Mouse (Mus musculus) CH12F3 (cell line): ENCODE data around the gene Lrrc4c.

Experiments
- in situ Hi-C: fragments of 300-500 bp; cut with MboI; formaldehyde crosslinking; loops from 2 replicates; pipeline ENCODE4 v1.14.3; 2020; ENCODE audit warnings: low sequenced_read_pairs

The Lrrc4c gene

DNA sequence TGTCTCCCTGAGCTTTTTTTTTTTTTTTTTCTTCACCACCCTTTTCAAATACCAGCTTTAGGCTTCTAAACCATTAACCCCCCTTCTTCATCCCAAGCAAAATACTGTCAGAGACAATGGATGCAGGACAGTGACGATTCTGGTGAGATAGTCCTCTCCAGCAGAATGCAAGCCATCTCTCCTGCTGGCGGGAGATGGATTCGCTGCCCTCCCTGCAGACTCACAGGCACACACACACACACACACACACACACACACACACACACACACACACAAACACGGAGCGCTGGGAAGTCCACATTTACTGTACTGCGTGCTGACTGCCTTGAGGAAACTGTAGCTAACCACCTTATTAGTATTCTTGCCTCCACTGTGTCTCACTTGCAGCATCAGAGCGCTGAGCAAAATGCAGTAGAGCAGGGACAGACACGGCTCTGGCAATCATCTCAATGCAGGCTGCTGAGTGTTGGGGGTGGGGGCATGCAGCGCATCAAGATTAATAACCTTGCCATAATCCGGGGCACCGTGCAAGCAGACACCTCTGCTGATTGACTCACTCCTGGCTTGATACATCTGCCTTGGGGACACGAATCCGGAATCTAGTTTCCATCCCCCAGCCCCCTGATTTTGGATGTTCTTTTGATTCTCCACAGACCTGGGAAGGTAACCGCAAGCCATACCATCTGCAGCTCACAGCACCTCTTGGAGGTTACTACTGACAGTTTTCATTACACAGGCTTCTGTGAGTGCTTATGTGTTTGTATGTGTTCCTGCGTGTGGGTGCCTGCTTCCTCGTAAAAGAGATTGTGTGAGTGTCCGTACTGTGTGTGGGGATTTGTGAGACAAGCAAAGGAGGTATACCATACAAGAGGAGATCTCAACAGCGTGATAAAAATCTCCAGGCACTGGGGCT lies at the start of gene Lrrc4c:
Gene Lrrc4c, plus strand, starts transcription at position 783 of the 913 bp plus-strand sequence.
- in situ Hi-C loops, result no loop called here

DNA sequence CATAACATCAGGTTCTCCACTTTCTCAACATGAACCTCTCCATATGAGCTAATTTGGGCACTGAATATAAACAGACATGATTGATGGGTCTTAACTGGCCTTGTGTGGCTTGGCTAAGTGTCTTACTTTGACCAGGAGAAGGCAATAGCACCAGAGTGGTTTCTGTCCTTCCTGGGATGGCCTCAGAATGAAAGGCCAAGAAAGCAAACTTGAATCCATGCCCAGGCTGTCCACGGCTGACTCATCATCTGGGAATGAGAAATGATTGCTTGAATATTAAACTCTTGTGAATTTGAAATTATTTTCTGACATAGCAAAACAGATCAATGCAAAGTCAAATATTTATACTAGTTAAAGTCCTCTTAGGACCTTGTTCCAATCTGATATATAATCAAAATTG lies 42.9 kb upstream of the Lrrc4c start:
- in situ Hi-C loops, result no loop called here

DNA sequence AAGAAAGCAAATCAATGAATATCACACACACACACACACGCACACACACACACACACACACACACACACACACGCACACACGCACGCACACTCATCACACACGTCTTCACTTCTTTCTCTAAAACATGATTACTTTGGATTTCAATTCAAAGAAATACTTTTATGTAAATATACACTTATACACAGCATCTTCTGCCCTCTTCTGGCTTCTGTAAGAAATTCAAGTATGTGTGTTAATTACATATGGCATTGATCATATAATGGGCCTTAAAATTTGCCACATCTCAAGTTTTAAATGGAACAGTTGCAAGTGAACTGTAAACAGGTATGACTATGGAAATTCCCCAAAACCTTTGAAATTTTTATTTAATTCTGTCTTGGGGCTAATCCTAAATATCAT lies 35.0 kb upstream of the Lrrc4c start:
- in situ Hi-C loops, result no loop called here

DNA sequence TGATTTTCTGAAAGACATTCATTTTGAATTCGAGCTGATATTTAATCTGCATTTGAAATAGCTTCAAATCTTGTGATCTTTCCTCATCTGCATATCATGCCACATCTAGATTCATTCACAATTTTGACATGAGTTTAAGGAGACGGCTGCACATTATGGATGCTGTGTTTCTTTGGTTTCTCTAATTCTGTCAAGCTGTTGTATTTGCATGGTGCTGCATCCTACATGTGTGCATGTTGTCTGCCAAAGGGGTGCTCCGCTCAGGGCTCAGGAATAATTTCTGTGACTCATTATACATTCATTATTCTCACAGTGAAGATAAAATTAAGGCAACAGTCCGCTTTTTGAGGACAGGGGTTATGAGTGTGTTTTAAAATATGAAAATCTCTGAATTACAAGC lies 30.5 kb upstream of the Lrrc4c start:
- in situ Hi-C loops, result no loop called here

DNA sequence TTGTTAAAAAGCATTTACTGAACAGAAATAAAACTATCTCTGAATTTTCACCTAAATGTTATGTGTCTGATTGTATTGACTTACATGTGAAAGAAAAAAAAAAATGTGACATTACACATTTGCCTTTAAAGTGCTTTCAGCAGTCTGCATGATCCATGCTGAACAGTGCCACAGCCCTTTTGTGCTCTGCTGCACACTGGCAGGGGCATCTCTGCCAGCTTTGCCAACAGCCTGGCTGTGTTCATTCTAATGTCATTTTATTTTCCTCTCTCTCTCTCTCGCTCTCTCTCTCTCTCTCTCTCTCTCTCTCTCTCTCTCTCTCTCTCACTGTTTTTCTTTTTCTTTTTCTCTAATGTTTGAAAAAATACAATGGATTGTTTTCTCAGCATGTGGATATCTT lies 27.4 kb upstream of the Lrrc4c start:
- in situ Hi-C loops, result no loop called here

DNA sequence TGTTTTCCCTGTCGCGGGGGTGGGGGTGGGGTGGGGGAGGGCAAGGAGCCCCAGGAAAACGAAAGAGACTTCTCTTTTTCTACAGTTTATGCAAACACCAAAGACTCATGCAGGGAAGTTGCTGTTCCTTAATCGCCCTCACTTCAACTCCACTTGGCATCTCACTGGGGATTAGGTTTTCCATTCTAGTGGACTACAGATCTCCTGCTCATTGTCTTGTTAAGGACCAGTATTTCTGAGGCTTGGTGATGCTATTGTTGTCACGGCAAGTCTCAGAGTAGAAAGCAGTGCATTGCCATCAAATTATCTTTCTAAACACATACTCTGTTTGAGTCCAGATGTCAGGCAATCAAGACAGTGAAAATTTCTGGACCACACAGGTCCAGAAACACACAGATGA lies 2.9 kb upstream of the Lrrc4c start:
- in situ Hi-C loops, result no loop called here

DNA sequence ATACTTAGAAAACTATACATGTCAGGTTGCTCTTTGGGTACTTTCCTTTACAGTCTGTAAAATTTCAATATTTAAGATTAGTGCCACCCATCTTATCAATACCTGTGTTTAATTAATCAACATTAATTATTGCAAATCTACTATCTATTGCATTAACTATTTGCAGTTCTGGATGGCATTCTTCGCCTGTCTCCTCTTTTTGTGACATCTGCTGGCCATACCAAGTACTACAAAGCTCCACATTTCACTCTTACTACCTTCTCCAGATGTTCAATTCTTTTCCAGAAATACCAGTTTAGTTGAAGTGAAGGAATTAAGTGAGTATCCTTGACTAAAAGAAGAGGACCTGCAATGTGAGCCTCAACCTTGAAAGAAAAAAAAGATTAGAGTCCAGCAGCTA lies 1.4 kb upstream of the Lrrc4c start:
- in situ Hi-C loops, result no loop called here

DNA sequence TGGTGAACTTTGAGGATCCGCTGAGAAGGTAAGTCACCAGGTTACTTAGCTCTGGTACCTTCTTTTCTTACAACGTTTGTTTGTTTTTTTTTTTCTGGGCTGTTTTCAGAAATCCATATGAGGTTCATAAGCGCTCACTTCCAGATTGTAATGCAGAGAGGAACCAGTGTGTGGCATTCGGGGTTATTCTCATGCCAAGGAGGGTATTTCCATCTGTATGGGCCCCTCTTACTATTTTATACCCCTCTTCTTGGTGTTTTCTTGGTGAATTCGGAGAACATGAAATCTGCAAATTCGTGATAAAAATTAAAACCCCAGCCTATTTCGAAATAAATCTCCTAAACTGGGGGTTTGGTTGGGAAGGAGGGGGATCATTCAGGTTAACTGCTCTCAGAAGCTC lies 587 bp downstream of the Lrrc4c start:
- in situ Hi-C loops, result no loop called here

DNA sequence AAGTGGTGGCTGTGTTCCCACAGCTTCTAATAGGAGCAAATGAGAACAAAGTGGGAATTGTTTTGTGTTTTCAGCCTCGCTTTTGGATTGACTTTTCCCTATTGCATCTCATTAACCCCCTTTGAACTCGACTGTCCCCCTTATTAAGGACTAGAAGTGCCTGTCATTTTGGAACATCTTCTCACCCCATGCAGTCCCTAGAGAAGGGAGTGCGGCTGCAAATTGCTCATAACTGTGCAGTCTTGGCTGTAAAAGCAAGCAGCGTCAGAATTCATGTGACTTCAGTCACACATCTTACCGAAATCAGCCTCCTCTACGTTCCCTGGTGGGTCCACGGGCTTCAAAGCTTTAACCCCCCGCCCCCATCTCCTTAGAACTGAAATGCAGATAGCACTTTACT lies 1.2 kb downstream of the Lrrc4c start:
- in situ Hi-C loops, result no loop called here

DNA sequence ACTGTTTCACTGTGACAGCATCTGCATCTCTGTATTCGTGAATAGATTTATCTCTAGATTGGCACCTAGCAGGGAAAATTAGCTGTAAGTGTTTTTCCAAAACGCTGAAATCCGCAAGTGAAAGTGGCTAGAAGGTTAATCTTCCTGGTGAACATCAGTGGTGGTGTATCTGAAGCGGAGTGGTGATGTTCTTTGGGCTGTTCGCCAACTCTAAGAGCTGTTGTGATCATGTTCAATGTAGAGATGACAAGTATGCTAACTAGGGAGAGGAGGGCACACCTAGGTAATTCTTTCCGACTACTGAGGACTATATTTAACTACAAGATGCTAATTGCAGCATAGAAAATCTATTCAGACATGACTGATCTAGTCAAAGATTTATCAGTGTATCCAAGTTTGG lies 1.7 kb downstream of the Lrrc4c start:
- in situ Hi-C loops, result no loop called here

DNA sequence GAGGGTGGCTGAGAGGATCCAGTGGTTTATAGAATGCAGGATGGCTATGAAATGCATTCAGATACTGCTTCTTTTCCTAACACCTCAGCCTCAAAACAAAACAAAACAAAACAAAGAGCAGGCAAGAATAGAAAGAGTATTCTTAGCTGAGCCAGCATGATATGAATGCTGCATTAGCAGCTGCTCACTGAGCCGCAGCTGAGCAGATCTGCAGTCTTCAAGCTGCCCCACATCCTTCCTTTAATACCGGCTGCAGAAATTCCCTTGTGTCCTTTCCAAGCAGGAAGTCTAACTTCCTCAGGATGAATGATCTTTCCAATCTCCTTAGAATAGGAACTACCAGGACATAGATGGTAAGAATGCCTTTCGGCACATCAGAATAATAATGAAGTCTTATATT lies 16.7 kb downstream of the Lrrc4c start:
- in situ Hi-C loops, result no loop called here

DNA sequence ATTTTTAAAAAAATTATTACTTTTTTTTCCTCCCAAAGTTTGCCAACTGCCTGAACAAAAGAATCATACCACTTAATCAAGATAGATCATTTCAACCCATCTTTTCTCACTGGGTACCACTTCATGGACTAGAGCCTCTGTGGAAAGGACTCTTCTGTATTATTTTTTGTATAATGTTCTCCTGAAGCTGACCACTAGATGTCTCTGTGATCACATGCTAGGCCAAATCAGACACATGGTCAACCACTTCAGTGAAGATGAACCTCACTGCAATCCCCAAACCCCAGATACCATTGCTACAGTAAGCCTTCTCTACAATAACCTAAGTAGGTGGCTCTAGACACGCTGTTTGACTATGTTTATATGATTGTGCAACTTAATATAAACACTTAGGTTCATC lies 19.4 kb downstream of the Lrrc4c start:
- in situ Hi-C loops, result no loop called here

DNA sequence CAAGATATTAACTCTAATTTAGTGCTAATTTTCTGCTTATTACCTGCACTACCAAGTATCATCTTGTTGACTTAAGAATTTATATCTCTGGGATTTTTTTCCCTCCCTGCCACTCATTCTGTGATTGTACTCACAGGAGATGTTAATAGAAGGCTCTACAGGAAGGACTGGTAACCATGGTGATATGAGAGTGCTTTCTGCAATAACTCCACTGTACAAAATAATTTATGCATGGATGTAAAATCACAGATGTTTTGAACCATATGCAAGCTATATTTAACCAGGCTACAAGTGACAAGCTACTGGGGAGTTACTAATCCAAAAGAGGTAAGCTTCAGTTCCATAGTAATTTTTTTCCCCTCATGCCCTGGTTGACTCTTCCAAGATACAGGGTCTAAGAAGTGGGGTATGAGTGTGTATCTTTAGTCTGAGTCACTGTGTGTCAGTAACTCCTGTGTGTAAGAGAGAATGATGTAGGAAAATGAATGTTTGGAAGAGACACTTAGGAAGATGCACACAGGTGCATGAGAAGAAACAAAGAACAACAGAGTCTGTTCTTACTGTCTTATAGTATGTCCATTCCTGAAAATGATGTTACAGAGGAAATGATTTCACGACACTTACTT lies 83.3 kb downstream of the Lrrc4c start:
- in situ Hi-C loops, result no loop called here

DNA sequence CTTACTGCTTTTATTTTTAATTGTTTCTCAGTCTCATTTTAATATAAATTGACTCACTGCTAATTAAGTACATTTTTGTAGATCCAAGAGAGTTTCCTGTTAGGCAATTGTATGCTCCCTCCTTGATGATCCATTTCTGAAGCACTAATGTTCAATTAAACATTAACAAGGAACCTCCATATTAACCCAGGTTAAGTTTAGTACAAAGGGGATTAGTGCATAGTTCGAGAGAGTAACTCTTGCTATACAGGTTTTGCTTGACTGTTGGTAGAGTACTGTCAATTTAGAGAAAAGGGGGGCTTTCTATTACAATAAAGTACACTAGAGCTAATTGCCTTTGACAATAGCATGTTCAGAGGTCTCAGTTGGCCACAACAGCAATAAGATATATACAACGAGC lies 84.5 kb downstream of the Lrrc4c start:
- in situ Hi-C loops, result no loop called here

DNA sequence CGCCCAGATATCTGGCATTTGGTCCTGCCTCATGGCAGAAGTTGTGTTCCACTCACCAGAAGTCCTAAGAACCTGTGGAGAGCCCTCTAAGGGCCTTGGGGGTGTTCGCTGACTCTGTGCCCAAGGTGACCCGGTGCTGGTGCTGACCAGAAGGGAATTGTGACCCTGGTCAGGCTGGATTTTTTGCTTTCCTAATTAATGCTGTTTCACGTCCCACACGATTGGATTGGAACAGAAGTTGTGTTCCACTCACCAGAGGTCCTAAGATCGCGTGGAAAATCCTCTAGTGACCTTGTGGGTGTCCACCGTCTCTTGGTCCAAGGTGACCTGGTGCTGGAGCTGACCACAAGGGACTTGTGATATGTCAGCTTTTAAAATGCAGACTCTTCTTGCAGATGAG lies 88.9 kb downstream of the Lrrc4c start:
- in situ Hi-C loops, result no loop called here

DNA sequence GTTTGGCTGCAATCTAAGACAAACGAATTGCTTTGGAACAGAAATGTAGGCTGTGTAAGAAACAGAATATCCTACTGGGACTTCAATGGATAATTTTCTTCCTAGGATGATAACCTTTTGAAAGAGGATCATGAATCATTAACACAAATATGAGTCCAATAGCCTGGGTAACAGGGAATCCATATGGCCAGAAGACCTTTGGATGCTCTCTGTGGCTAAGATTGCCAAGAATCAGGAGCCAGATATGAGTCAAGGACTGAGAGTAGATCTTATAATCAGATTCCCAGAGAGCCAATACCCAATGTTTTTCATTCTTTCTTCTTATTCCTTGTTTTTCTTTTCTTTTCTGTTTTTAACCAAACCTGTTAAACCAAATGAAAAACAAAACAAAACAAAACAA lies 93.2 kb downstream of the Lrrc4c start:
- in situ Hi-C loops, result no loop called here

DNA sequence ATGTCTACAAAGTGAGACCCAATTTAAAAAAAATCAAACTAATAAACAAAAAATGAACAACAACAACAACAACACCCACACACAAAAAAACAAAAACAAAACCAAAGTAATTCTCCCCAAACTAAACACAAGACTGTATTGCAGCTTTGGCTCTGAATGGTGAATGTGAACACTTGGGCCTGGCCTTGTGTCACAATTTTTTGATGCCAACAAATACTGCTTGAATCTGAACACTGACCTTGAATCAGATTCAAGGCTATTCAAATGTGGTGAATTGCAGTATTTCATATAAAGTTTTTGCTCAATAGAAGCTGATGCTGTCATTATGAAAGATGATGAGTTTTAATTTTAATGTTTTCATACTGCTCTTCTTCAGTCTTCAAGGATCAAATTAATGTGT lies 143.6 kb downstream of the Lrrc4c start:
- in situ Hi-C loops, result no loop called here

DNA sequence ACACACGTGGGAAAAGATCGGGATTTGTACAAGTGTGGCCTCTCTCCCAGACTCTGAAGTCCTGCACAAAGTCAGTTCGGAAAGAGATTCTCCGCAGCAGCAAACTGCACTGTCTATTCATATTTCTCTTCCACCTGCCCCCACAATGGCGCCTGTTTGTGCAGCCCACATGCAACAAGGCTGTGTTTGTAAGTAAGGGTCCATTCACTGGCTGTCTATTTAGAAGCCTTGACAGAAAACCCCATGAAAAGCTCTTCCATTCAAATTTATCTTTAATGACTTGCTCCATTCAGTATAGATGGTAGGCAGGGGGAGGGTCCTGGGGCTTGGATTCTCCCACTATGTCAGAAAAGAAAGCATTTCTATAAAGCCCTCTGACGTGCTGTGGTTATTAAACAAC lies 157.7 kb downstream of the Lrrc4c start:
- in situ Hi-C loops, result no loop called here

DNA sequence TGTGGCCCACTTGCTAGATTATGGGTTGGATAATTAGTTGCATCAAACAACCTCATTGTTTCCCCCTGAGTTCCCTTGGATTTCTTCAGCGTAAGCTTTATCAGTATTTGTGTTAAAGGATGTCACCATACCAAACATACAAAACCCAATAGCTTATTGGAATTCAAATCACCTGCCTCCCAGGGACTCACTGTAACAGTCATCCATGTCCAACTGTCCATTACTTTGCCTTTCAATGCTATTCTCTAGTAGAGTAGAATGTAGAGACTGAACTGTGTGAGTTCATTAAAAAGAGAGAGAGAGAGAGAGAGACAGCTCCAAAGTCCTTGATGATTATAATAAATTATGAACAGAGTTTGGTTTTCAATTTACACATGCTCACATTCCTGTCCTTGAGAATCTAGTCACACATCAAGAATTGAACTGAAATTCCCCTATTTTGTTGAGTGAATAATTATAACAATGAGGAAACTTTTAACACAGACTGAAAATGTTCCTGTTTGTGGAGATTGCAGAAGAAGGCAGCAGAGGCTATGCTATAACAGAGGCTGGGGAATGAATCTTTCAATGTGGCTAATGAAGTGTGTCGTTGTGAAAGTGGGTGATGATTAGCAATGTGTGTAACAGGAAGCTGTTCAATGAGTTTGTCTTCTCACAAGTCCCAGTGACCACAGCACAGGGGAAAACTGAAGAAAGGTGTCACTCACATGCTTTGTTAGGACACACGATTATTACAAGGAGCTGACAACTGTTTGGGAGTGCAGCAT lies 181.3 kb downstream of the Lrrc4c start:
- in situ Hi-C loops, result no loop called here

DNA sequence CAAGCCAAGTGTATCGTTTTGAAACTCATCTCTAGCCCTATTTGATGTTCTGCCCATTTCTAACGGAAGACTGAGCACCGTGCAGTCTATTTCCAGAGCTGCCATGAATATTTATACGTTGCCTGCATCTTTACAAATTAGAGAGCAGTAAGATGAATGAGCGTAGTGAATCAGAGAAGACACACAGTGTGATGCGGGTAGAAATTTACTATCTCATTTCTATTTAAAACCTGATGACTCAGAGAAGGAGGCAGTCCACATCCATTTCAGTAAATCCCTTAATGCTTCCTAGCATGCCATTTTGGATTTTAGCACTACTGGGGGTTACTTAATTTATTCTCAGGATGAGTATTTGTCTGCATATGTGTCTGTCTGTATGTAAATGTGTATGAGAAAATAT lies 186.2 kb downstream of the Lrrc4c start:
- in situ Hi-C loops, result no loop called here

DNA sequence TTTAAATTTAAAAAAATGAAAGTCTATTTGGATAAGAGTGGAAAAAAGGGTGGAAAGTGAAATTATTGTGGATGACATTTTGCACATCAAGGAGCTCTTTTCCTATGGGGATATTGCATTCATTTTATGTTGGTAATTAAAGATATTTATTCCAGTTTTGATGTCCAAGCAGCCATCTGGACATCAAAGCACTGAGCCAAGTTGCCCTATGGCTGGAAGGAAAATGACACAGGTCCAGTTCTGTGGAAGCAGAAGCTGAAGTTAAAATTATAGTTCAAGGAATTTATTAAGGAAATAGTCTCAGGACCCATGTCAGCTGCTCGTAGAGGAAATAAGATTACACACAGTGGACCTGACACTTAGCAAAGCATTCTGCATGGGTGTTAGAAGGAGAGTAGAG lies 187.7 kb downstream of the Lrrc4c start:
- in situ Hi-C loops, result no loop called here

DNA sequence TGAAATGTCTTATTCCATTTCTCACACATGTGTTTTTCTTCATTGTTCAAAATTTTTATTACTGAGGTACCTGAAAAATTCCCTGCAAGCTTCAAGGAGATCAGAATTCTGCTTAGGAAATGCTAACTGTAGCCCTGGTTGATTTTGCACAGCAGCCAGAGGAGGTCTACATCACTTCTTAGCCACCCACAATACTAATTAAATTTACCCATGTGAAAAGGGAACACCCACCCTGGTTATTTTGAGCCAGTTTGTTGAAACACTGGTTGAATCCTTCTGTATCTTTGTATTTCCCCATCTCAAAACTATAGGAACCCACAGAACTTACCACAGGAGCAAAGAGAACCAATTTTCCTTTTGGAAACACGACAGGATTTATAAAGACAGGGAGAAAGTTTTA lies 191.0 kb downstream of the Lrrc4c start:
- in situ Hi-C loops, result no loop called here
